Mouse (Mus musculus): ENCODE results near the gene Hk2. TPM values are rescaled to one million over a fixed set of nuclear protein-coding genes. Genes with fewer than 3 reads are reported as not detected.

The Hk2 gene
- polyA plus RNA-seq, 1 experiment from 2014 or later: 28.0 TPM

GRCm38 (mm10) chr6:82716126-82716525 is 58.1 kb downstream of the Hk2 start:
- Histone ChIP-seq H3K36me3 (ENCODE audit: control insufficient read depth, insufficient read depth, low read length) (no peaks in the 10 kb centered on the region), H3K27me3 (ENCODE audit: control insufficient read depth, insufficient read depth, low read length) (no peaks in the 10 kb centered on the region), H3K4me1 (ENCODE audit: control insufficient read depth, insufficient read depth, low read length) (0 out of 2 replicates have a peak, but pooled peaks cover 8% of the 10 kb centered on the region), H3K4me3 (ENCODE audit: low read length) (no peak overlapping the region), H3K4me2 (replicated peaks; ENCODE audit: low read depth, low read length) (no peak overlapping the region), H3K9ac (ENCODE audit: low read depth, low read length) (no peak overlapping the region), H3K9me3 (ENCODE audit: control insufficient read depth, low read length) (no peaks in the 10 kb centered on the region), H3K27ac (ENCODE audit: low read depth, low read length) (no peak overlapping the region)
- ATAC-seq (ENCODE audit: low FRiP score, low TSS enrichment): no peak
- WGBS: 80% methylated on average over 4 of the region's 4 CpGs

- no peaks in the 10 kb centered on the region for H3K27me3 ChIP-seq (ENCODE audit: control insufficient read depth, insufficient read depth, low read length)
Observed at GRCm38 (mm10) chr6:82715653-82716052, 58.6 kb downstream of the Hk2 start.

DNA sequence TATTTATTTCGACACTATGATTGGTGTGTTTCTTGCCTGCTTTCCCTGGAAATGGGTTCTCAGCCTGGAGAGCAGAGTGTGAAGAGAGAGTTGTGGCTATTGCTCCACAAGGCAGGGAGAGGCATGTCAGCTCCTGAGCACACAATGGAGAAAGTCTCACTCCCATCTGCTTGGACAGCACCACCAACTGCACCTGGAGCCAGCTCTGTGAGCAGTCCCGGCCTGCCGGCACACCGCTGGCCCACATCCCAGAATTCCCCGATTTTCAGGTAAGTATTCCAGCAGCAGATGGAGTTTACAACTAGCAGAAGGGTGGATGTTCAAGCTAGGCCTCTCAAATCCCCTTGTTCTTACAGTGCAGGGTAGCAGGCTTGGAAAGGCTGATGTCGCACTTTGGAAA is 59.0 kb downstream of the Hk2 start:
- Histone ChIP-seq H3K4me1 (ENCODE audit: control insufficient read depth, insufficient read depth, low read length) (0 out of 2 replicates have a peak, but pooled peaks cover 8% of the 10 kb centered on the region), H3K4me2 (replicated peaks; ENCODE audit: low read depth, low read length) (no peak overlapping the region), H3K27me3 (ENCODE audit: control insufficient read depth, insufficient read depth, low read length) (no peaks in the 10 kb centered on the region), H3K9me3 (ENCODE audit: control insufficient read depth, low read length) (no peaks in the 10 kb centered on the region), H3K9ac (ENCODE audit: low read depth, low read length) (no peak overlapping the region), H3K4me3 (ENCODE audit: low read length) (no peak overlapping the region), H3K27ac (ENCODE audit: low read depth, low read length) (peak overlapping the region; percentile 51; the same call in 1 of the 2 replicates), H3K36me3 (ENCODE audit: control insufficient read depth, insufficient read depth, low read length) (no peaks in the 10 kb centered on the region)
- no peak for ATAC-seq (ENCODE audit: low FRiP score, low TSS enrichment)
- WGBS: 76% methylated on average over 6 of the region's 6 CpGs

More at GRCm38 (mm10) chr6:82715653-82716052, 58.6 kb downstream of the Hk2 start:
- Histone ChIP-seq H3K27ac (ENCODE audit: low read depth, low read length) (no peak overlapping the region), H3K4me1 (ENCODE audit: control insufficient read depth, insufficient read depth, low read length) (0 out of 2 replicates have a peak, but pooled peaks cover 8% of the 10 kb centered on the region), H3K4me3 (ENCODE audit: low read length) (no peak overlapping the region), H3K9ac (ENCODE audit: low read depth, low read length) (no peak overlapping the region), H3K36me3 (ENCODE audit: control insufficient read depth, insufficient read depth, low read length) (no peaks in the 10 kb centered on the region), H3K9me3 (ENCODE audit: control insufficient read depth, low read length) (no peaks in the 10 kb centered on the region), H3K4me2 (replicated peaks; ENCODE audit: low read depth, low read length) (no peak overlapping the region)
- ATAC-seq (ENCODE audit: low FRiP score, low TSS enrichment): peak; percentile 58; the same call in 1 of the 2 replicates
- WGBS: 57% methylated on average over 3 of the region's 3 CpGs

DNA sequence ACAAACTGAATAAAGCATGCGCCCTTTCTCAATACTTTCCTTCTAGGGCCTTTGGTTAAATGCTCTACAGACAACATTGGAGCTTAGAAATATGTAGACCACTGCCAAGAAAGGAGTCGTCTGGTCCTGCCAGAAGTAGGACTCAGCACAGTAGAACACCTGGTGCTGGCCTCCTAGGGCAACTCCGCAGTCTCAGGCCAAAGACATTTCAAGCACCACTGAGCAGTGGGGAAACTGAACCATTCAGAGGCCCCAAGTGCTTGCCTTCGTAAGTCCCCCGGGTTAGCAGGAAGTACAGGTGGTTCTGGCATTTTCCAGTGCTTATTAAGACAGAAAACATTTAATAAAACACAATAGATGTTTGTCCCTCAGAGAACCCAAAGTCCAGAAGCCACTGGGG is 59.4 kb downstream of the Hk2 start:
- Histone ChIP-seq H3K9ac (ENCODE audit: low read depth, low read length) (no peak overlapping the region), H3K4me3 (ENCODE audit: low read length) (no peak overlapping the region), H3K27me3 (ENCODE audit: control insufficient read depth, insufficient read depth, low read length) (no peaks in the 10 kb centered on the region), H3K36me3 (ENCODE audit: control insufficient read depth, insufficient read depth, low read length) (no peaks in the 10 kb centered on the region), H3K4me1 (ENCODE audit: control insufficient read depth, insufficient read depth, low read length) (0 out of 2 replicates have a peak, but pooled peaks cover 8% of the 10 kb centered on the region), H3K27ac (ENCODE audit: low read depth, low read length) (peak overlapping the region; percentile 51; the same call in 1 of the 2 replicates), H3K9me3 (ENCODE audit: control insufficient read depth, low read length) (no peaks in the 10 kb centered on the region), H3K4me2 (replicated peaks; ENCODE audit: low read depth, low read length) (no peak overlapping the region)
- ATAC-seq (ENCODE audit: low FRiP score, low TSS enrichment): peak; percentile 34; the same call in 1 of the 2 replicates
- 53% methylated on average over 5 of the region's 5 CpGs for WGBS

- Histone ChIP-seq H3K36me3 (ENCODE audit: control insufficient read depth, insufficient read depth, low read length) (no peaks in the 10 kb centered on the region), H3K27me3 (ENCODE audit: control insufficient read depth, insufficient read depth, low read length) (no peaks in the 10 kb centered on the region), H3K27ac (ENCODE audit: low read depth, low read length) (no peak overlapping the region), H3K4me2 (replicated peaks; ENCODE audit: low read depth, low read length) (no peak overlapping the region), H3K4me1 (ENCODE audit: control insufficient read depth, insufficient read depth, low read length) (0 out of 2 replicates have a peak, but pooled peaks cover 8% of the 10 kb centered on the region), H3K9me3 (ENCODE audit: control insufficient read depth, low read length) (no peaks in the 10 kb centered on the region), H3K4me3 (ENCODE audit: low read length) (no peak overlapping the region), H3K9ac (ENCODE audit: low read depth, low read length) (no peak overlapping the region)
- ATAC-seq (ENCODE audit: low FRiP score, low TSS enrichment): peak; percentile 84
- WGBS: 20% methylated on average over 3 of the region's 3 CpGs
Observed at GRCm38 (mm10) chr6:82714243-82714642, 60.0 kb downstream of the Hk2 start.

- H3K27me3 ChIP-seq (ENCODE audit: control insufficient read depth, insufficient read depth, low read length): no peaks in the 10 kb centered on the region
- no peak overlapping the region for H3K27ac ChIP-seq (ENCODE audit: low read depth, low read length)
- H3K36me3 ChIP-seq (ENCODE audit: control insufficient read depth, insufficient read depth, low read length): no peaks in the 10 kb centered on the region
- no peak overlapping the region for H3K9ac ChIP-seq (ENCODE audit: low read depth, low read length)
- 62% methylated on average over 3 of the region's 3 CpGs for WGBS
- H3K4me3 ChIP-seq (ENCODE audit: low read length): no peak overlapping the region
- no peak for ATAC-seq (ENCODE audit: low FRiP score, low TSS enrichment)
- H3K9me3 ChIP-seq (ENCODE audit: control insufficient read depth, low read length): no peaks in the 10 kb centered on the region
- H3K4me2 ChIP-seq (replicated peaks; ENCODE audit: low read depth, low read length): no peak overlapping the region
- H3K4me1 ChIP-seq (ENCODE audit: control insufficient read depth, insufficient read depth, low read length): no peaks in the 10 kb centered on the region
Observed at GRCm38 (mm10) chr6:82707742-82708141, 66.5 kb downstream of the Hk2 start.

GRCm38 (mm10) chr6:82707241-82707640 is 67.0 kb downstream of the Hk2 start:
- Histone ChIP-seq H3K27me3 (ENCODE audit: control insufficient read depth, insufficient read depth, low read length) (no peaks in the 10 kb centered on the region), H3K9ac (ENCODE audit: low read depth, low read length) (no peak overlapping the region), H3K36me3 (ENCODE audit: control insufficient read depth, insufficient read depth, low read length) (no peaks in the 10 kb centered on the region), H3K27ac (ENCODE audit: low read depth, low read length) (no peak overlapping the region), H3K4me2 (replicated peaks; ENCODE audit: low read depth, low read length) (no peak overlapping the region), H3K9me3 (ENCODE audit: control insufficient read depth, low read length) (no peaks in the 10 kb centered on the region), H3K4me3 (ENCODE audit: low read length) (no peak overlapping the region), H3K4me1 (ENCODE audit: control insufficient read depth, insufficient read depth, low read length) (no peaks in the 10 kb centered on the region)
- 89% methylated on average over 10 of the region's 10 CpGs for WGBS
- ATAC-seq (ENCODE audit: low FRiP score, low TSS enrichment): no peak

DNA sequence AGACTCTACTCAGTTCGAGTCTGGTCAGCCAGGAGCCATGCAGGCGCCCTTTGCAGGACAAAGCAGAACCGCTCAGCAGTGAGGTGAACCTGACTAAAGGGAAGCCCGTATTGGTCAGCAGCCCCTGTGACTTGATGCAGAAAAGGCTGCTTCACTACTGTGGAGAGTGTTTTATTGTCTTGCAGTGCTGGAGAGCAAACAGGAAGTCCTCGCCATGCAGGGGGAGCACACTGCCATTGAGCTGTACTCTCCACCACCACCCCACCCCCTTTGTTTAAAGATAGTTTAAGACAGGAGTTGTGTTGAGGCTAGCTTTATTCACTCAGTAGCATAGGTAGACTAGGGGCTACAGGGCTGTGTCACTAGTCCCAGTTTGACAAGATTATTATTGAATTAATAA is 69.0 kb downstream of the Hk2 start, which contains the start of gene Pole4:
Pole4 (minus strand) TSS at position 145 of the 400 bp plus-strand sequence.
- no peaks in the 10 kb centered on the region for H3K9me3 ChIP-seq (ENCODE audit: control insufficient read depth, low read length)
- no peak within 1 kb of the TSS for H3K4me2 ChIP-seq (replicated peaks; ENCODE audit: low read depth, low read length)
- ATAC-seq (ENCODE audit: low FRiP score, low TSS enrichment): no peak
- H3K27ac ChIP-seq (ENCODE audit: low read depth, low read length): no peak within 1 kb of the TSS
- H3K4me3 ChIP-seq (ENCODE audit: low read length): no peak within 1 kb of the TSS
- no peak within 1 kb of the TSS for H3K9ac ChIP-seq (ENCODE audit: low read depth, low read length)
- WGBS: 77% methylated on average over 5 of the region's 5 CpGs
- H3K27me3 ChIP-seq (ENCODE audit: control insufficient read depth, insufficient read depth, low read length): no peaks in the 10 kb centered on the region
- no peaks in the 10 kb centered on the region for H3K36me3 ChIP-seq (ENCODE audit: control insufficient read depth, insufficient read depth, low read length)
- no peaks in the 10 kb centered on the region for H3K4me1 ChIP-seq (ENCODE audit: control insufficient read depth, insufficient read depth, low read length)

DNA sequence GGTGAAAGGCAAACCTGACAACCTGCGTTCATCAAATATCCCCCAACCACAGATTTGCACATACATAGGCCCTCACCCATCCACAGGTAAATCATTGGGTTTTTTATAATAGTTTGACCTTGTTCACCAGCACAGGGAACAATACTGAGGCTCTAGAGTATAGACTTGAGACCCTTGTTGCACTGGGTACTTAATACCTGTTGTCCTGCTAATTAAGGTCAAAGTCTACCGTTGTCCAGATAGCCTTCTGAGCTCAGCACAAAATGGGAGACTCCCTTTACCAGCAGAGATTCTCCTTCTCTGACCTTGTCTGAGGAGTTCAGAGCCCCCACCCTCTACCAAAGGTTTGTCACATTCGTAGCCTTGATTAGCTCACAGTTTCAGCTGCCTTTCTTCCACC is 70.5 kb downstream of the Hk2 start:
- no peak overlapping the region for H3K4me3 ChIP-seq (ENCODE audit: low read length)
- 89% methylated on average over 3 of the region's 3 CpGs for WGBS
- no peaks in the 10 kb centered on the region for H3K27me3 ChIP-seq (ENCODE audit: control insufficient read depth, insufficient read depth, low read length)
- ATAC-seq (ENCODE audit: low FRiP score, low TSS enrichment): no peak
- no peak overlapping the region for H3K4me2 ChIP-seq (replicated peaks; ENCODE audit: low read depth, low read length)
- no peak overlapping the region for H3K9ac ChIP-seq (ENCODE audit: low read depth, low read length)
- no peak overlapping the region for H3K27ac ChIP-seq (ENCODE audit: low read depth, low read length)
- no peaks in the 10 kb centered on the region for H3K4me1 ChIP-seq (ENCODE audit: control insufficient read depth, insufficient read depth, low read length)
- H3K36me3 ChIP-seq (ENCODE audit: control insufficient read depth, insufficient read depth, low read length): no peaks in the 10 kb centered on the region
- H3K9me3 ChIP-seq (ENCODE audit: control insufficient read depth, low read length): no peaks in the 10 kb centered on the region
